Mouse (Mus musculus) lung, embryonic 15.5 days (tissue): ENCODE measurements around the gene Rpl39l. TPM values are rescaled to one million over a fixed set of nuclear protein-coding genes. Genes with fewer than 3 reads are reported as not detected.
"Not testable (repeated sequence)": the region's sequence is repeated elsewhere in the genome, so short reads cannot be mapped to it uniquely, and the experiment has no call there.

Experiments used
- ATAC-seq: fragments of 200-750 bp; cut with Nextera tagmentation; 2 replicates; pipeline ENCODE4 v1.8.0; 2017; ENCODE audit warnings: moderate number of reproducible peaks, borderline replicate concordance; ENCODE audit not compliant: low FRiP score, low TSS enrichment; ENCODE audit errors: extremely low read depth
- H3K27ac ChIP-seq: fragments of 300-500 bp; sonication (generic); 2 replicates; pipeline ENCODE4 v1.5.1; 2015; ENCODE audit warnings: moderate library complexity, mild to moderate bottlenecking, inconsistent platforms
- H3K27me3 ChIP-seq: fragments of 300-500 bp; sonication (generic); 2 replicates; pipeline ENCODE4 v1.6.1; 2015; ENCODE audit warnings: inconsistent platforms
- H3K36me3 ChIP-seq: fragments of 300-500 bp; sonication (generic); 2 replicates; pipeline ENCODE4 v1.6.1; 2015; ENCODE audit warnings: inconsistent platforms
- H3K4me1 ChIP-seq: fragments of 300-500 bp; sonication (generic); 2 replicates; pipeline ENCODE4 v1.6.1; 2015; ENCODE audit warnings: inconsistent platforms
- H3K4me2 ChIP-seq: fragments of 300-500 bp; sonication (generic); 2 replicates; pipeline ENCODE4 v1.6.1; 2015; ENCODE audit warnings: inconsistent platforms, mild to moderate bottlenecking, moderate library complexity
- H3K4me3 ChIP-seq: fragments of 300-500 bp; sonication (generic); 2 replicates; pipeline ENCODE4 v1.5.1; 2015; ENCODE audit warnings: mild to moderate bottlenecking, inconsistent platforms
- H3K9ac ChIP-seq: fragments of 300-500 bp; sonication (generic); 2 replicates; pipeline ENCODE4 v1.6.1; 2015; ENCODE audit warnings: inconsistent platforms
- H3K9me3 ChIP-seq: fragments of 300-500 bp; sonication (generic); 2 replicates; pipeline ENCODE4 v1.6.1; 2016; ENCODE audit warnings: inconsistent platforms
- WGBS: fragments of 180-500 bp; shearing (Covaris S2); methylation state at CpG from one replicate; pipeline ENCODE4 v1.1.7; 2015; 5-methylcytosine and 5-hydroxymethylcytosine counted together
- polyA plus RNA-seq: library from polyadenylated mRNA; unstranded; fragments of >200 nt; fragmentation: Nextera tagmentation; extraction: Ambion mirVana; gene quantifications from 2 replicates; pipeline ENCODE4 v1.2.1, GENCODE M21; 2015

The Rpl39l gene
- polyA plus RNA-seq: 0.25 TPM in 1 of 2 replicates, not detected in the other

DNA sequence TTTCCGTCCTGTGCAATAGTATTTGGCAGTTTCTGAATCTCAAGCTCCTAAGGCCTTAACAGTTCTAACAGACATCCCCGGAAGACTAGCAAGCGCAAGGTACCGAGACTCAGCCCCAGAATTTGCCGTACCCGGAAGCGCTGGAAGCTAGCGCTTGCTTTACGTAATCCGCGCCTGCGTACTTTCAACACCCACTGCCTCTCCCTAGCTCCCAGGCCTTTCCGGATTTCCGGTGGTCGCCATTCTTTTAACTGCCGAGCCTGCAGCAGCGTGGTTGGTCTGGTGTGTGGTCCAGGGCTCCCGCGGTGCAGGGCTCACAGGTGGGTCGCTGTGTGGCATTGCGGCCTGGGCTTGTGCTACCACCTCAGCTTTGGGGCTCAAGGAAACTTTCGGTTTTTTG lies at the start of gene Rpl39l:
TSS of gene Rpl39l (plus strand) at position 222 of the 400 bp plus-strand sequence.
- H3K27me3 ChIP-seq: no peaks in the 10 kb centered on the region
- H3K27ac ChIP-seq: no peak within 1 kb of the TSS
- H3K9me3 ChIP-seq: no peaks in the 10 kb centered on the region
- 86% methylated on average over 22 of the region's 22 CpGs for WGBS
- no peak within 1 kb of the TSS for H3K4me3 ChIP-seq
- no peak within 1 kb of the TSS for H3K4me2 ChIP-seq
- no peak within 1 kb of the TSS for H3K9ac ChIP-seq
- H3K36me3 ChIP-seq: no peaks in the 10 kb centered on the region
- ATAC-seq: no peak
- no peaks in the 10 kb centered on the region for H3K4me1 ChIP-seq

DNA sequence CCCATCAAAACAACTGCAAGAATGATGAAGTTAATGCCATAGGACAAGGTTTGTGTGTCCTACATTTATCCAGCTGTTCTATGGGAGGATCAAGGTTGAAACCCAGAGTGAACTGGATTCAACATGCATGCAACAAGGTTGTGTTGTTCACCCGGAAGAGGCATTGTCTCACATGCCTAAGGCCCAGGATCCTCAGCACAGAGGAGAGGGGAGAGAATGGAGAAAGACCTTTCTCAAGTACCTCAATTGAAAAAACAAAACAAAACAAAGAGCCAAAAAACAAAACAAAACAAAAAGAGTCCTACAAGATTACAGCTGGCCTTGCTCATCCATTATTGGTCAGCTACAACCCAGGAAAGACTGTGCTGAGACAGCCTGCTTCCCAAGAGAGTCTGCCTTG lies 42.4 kb upstream of the Rpl39l start:
- Histone ChIP-seq H3K27ac (no peak overlapping the region), H3K4me2 (no peak overlapping the region), H3K27me3 (no peaks in the 10 kb centered on the region), H3K4me1 (no peaks in the 10 kb centered on the region), H3K36me3 (no peaks in the 10 kb centered on the region), H3K9me3 (no peaks in the 10 kb centered on the region), H3K9ac (no peak overlapping the region), H3K4me3 (no peak overlapping the region)
- WGBS: 72% methylated on average over 1 of the region's 1 CpGs
- no peak for ATAC-seq

DNA sequence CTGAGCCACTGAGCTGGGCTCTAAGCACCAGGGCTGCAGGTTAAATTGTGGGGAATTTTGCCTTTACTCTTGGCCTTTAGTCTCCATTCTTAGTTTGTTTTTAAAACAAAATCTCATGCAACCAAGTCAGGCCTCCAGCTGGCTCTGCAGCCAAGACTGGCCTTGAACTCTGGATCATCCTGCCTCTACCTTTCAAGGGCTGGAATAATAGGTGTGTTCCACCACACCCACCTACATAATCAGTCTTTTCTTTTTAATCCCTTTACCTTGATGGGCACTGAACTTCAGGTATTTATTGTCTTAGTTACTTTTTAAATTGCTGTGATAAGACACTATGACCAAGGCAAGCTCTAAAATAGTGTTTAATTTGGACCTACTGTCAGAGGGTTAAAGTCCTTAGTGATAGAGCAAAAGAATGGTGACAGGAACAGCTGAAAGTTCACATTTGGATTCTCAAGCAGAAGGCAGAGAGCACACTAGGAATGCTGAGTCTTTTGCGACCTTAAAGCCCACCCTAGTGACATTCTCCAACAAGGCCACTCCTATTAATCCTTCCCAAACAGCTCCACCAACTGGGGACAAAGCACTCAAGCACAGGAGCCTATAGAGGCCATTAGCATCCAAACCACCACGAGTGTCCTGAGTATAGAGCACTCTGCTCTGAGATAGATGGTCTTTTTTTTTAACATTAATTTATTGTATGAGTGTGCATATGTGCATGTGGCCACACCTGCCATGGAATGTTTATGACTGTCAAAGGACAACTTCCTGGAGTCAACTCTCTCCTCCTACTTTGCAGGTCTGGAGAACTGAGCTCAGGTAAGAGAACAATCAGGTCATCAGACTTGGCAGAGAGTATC lies 40.7 kb upstream of the Rpl39l start:
- H3K4me2 ChIP-seq: no peak overlapping the region
- no peaks in the 10 kb centered on the region for H3K27me3 ChIP-seq
- no peak overlapping the region for H3K9ac ChIP-seq
- no peak overlapping the region for H3K4me3 ChIP-seq
- no peak for ATAC-seq
- H3K27ac ChIP-seq: no peak overlapping the region
- H3K4me1 ChIP-seq: no peaks in the 10 kb centered on the region
- H3K36me3 ChIP-seq: no peaks in the 10 kb centered on the region
- no peaks in the 10 kb centered on the region for H3K9me3 ChIP-seq
- 78% methylated on average over 2 of the region's 2 CpGs for WGBS

DNA sequence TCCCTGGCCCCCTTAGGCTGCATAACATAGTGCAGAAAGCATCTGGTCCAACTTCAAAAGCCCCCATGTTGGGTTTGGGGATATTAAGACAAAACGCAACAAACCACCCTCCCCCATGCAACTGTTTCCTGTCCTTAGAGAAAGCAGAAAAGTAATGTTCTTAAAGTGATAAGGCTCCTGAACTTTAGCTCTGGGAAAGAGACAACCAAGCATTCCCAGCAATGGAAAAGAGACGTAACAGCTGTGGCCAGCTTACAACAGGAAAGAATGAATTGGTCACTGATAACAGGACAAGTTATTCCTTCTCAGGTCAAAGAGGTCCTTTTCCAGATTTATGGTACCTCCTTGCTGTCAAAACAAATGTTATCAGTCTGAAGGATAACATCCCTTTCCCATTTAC lies 26.9 kb upstream of the Rpl39l start:
- no peaks in the 10 kb centered on the region for H3K27me3 ChIP-seq
- H3K9ac ChIP-seq: no peak overlapping the region
- H3K36me3 ChIP-seq: no peaks in the 10 kb centered on the region
- no peak overlapping the region for H3K27ac ChIP-seq
- H3K4me3 ChIP-seq: no peak overlapping the region
- no peak for ATAC-seq
- no peaks in the 10 kb centered on the region for H3K4me1 ChIP-seq
- H3K4me2 ChIP-seq: no peak overlapping the region
- 41% methylated on average over 2 of the region's 2 CpGs for WGBS
- no peaks in the 10 kb centered on the region for H3K9me3 ChIP-seq

DNA sequence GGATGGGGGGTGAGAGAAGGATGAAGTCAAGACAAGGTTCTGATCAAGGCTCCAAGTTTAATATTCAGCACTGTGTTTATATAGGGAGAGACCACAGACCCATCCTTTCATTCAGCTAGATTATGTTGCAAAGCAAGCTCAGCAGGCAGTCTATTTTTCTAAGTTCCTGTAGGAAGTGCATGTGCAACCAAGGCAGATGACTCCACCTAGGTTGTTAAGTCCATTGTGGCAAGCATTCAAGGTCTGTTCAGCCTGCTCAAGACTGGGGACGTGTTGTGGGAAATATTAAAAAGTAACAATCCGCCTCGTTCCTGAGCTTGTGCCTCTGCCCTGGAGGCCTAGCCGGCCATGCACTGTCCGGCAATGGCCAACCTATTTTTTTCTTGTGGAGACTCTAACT lies 22.6 kb upstream of the Rpl39l start:
- Histone ChIP-seq H3K27ac (no peak overlapping the region), H3K27me3 (no peaks in the 10 kb centered on the region), H3K9me3 (no peaks in the 10 kb centered on the region), H3K9ac (no peak overlapping the region), H3K4me3 (no peak overlapping the region), H3K4me2 (no peak overlapping the region), H3K36me3 (no peaks in the 10 kb centered on the region), H3K4me1 (no peaks in the 10 kb centered on the region)
- 86% methylated on average over 5 of the region's 5 CpGs for WGBS
- no peak for ATAC-seq

DNA sequence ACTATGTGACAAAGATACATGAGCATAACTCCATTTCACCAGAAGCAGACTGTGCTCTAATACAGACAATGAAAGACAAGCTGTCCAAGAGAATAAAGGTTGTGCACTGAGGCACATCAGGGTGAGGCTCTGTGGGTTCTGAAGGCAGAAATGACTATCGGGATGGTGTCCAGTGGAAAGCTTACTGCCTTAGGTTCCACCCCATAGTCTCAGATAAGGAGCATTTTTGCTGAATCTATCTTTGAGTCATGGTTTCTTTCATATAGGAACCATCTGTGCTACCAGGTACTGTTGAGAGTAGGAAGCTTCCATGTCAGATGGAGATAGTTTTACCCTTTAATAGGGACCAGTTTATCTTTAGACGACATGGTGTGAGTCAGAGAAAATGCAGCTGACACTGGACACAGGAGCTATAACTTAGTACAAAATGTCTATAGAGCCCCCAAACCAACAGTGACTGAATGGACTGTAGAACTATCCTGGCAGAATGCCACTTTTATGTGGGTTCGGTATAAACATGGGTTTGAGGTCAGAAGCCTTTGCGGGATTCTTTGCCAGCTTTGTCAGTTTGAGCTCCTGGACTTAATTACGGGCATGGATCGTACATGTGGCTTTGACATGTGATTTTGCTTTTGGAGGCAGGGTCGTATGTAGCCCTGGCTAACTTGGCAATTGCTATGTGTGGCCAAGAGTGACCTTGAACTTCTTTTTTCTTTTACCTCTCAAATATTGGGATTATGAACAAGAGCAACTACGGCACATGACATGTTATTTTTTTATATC lies 712 bp upstream of the Rpl39l start:
- H3K4me3 ChIP-seq: no peak overlapping the region
- no peaks in the 10 kb centered on the region for H3K9me3 ChIP-seq
- H3K36me3 ChIP-seq: no peaks in the 10 kb centered on the region
- no peak overlapping the region for H3K4me2 ChIP-seq
- 65% methylated on average over 8 of the region's 8 CpGs for WGBS
- H3K4me1 ChIP-seq: no peaks in the 10 kb centered on the region
- H3K9ac ChIP-seq: no peak overlapping the region
- H3K27me3 ChIP-seq: no peaks in the 10 kb centered on the region
- H3K27ac ChIP-seq: no peak overlapping the region
- ATAC-seq: no peak

DNA sequence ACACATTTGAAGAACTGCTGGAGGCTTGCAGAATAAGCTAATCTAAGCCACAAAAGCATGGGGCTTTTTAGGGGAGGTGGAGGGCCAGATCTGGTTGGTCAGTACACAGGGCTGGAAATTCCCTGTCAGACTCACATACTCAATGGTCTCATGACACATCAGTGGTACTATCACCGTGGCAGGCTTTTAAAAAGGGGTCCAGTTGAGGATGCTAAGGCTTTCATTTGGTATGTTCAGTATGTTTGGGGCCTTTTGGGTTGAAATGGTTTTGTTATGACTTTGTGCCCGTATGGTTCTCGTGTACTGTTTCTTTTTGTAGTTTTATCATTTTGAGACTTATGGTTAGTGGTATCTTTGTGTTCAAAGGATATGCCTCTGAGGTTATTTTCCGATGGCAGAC lies 1.2 kb downstream of the Rpl39l start:
- H3K27me3 ChIP-seq: no peaks in the 10 kb centered on the region
- H3K9ac ChIP-seq: no peak overlapping the region
- no peak for ATAC-seq
- no peaks in the 10 kb centered on the region for H3K4me1 ChIP-seq
- H3K4me2 ChIP-seq: no peak overlapping the region
- 79% methylated on average over 4 of the region's 4 CpGs for WGBS
- H3K9me3 ChIP-seq: no peaks in the 10 kb centered on the region
- no peak overlapping the region for H3K27ac ChIP-seq
- no peak overlapping the region for H3K4me3 ChIP-seq
- H3K36me3 ChIP-seq: no peaks in the 10 kb centered on the region

DNA sequence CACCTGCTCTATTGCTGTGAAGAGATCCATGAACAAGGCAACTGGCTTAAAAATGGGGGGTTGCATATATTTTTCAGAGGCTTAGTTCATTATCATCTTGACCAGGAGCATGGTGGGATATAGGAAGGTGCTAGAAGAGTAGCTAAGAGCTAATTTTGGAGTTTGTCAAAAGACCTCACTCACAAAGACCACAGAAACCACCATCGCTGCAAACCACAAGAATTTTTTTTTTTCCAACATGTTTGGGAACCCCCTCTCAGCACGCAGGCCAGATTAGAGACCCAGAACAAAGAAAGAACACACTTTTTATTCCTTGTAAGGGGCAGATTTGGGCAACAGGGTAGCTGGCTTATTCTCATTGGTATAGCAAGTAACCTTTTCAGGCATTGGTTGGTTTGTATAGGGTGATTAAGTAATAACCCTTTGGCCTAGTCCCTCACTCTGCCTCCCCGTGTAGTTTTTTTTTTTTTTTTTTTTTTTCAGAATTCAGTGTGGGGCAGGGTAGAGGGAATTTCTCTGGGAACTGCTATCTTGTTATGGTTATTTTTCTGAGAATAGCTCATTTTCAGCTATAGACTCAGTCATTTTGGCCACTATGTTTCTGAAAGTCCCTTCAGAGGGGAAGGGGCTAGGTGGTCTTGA lies 2.3 kb downstream of the Rpl39l start:
- Histone ChIP-seq H3K4me2 (no peak overlapping the region), H3K4me3 (no peak overlapping the region), H3K36me3 (no peaks in the 10 kb centered on the region), H3K9ac (no peak overlapping the region), H3K27ac (no peak overlapping the region), H3K4me1 (no peaks in the 10 kb centered on the region), H3K9me3 (peaks cover 3% of the 10 kb centered on the region; the same call in 1 of the 2 replicates), H3K27me3 (no peaks in the 10 kb centered on the region)
- no peak for ATAC-seq
- WGBS: 87% methylated on average over 3 of the region's 3 CpGs

DNA sequence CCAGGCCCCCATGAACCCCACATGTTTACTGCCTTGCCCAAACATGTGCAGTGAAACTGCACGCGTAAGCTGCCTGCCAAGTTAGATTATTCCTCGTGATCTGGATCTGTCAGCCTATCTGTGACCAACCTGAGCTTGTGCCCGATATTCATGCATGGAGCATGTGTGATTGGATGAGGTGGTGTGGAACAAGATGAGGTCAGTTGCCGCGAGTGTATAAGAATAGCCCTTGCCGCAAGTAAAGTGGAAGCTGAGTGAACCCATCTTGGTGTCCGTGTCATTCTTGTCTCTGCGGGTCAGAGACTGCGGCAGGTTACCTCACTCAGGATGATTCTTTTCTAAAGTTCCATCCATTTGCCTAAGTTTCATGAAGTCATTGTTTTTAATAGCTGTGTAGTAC lies 17.4 kb downstream of the Rpl39l start:
- not testable (repeated sequence) for H3K27me3 ChIP-seq, H3K36me3 ChIP-seq, H3K4me2 ChIP-seq, H3K4me1 ChIP-seq, H3K4me3 ChIP-seq, ATAC-seq, H3K27ac ChIP-seq, H3K9ac ChIP-seq
- WGBS: 93% methylated on average over 10 of the region's 10 CpGs
- peaks cover 11% of the 10 kb centered on the region for H3K9me3 ChIP-seq

DNA sequence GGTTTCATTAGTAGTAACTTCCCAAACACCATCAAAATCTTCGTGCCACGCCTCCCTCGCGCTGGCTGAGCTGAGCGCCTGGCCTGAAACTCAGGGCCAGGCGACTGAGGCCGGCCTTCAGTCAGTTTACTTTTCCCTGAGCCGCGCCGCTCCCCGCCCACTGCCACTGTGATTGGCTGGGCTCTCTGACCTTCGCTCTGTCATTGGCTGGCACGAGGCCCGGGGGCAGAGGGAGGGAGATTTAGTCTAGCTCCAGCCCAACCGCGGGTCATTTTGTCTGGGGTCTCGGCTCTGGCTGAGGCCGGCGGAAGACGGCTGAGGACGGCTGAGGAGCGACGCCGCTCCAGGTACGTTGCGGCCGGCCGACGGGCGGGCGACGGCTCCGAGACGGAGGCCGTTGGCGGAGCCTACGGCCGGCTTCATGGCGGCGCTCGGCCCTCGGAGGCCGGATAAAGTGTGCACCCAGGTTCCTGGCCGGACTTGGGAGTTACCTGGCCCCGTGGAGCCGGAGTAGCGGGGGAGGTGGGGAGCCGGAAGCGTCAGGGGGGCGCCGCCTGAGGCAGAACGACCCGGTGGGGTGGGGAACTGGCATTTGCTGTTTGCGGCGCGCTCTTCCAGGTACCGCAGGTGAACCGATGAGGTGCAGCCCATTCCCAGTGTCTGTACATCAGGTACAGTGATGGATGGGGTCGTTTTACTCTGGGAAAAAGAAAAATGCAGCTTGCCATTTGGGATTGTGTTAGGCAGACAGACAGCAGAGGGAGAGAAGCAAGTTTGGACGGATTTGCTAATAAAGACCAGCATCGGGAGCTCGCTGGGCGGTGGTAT lies 22.9 kb downstream of the Rpl39l start, which contains the start of gene Atf7ip2:
TSS of gene Atf7ip2 (plus strand) at position 34 of the 828 bp plus-strand sequence.
- Histone ChIP-seq H3K4me1 (peaks cover 13% of the 10 kb centered on the region), H3K9me3 (no peaks in the 10 kb centered on the region), H3K9ac (peak within 1 kb of the TSS; percentile 60), H3K27ac (peak within 1 kb of the TSS; percentile 53; the same call in 1 of the 2 replicates), H3K27me3 (no peaks in the 10 kb centered on the region), H3K4me2 (peak within 1 kb of the TSS; percentile 99), H3K4me3 (peak within 1 kb of the TSS; percentile 63), H3K36me3 (no peaks in the 10 kb centered on the region)
- ATAC-seq: peak; percentile 99
- under 1% methylated on average over 63 of the region's 63 CpGs for WGBS

DNA sequence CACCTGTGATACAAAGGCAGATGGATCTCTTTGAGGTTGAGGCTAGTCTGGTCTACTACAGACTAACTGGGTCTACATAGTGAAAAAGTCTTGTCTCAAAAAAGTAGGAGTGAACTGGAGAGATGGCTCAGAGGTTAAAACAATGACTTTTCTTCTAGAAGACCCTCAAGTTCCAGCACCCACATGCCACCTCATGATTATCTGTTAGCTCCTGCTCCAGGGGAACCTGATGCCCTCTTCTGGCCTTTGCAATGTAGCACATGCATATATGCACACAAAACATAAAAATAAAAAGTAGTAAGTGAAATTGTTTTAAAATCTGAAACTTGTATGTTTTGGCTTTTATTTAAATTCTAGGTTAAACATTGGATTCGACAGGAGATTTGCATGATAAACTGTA lies 38.8 kb downstream of the Rpl39l start:
- H3K36me3 ChIP-seq: no peaks in the 10 kb centered on the region
- ATAC-seq: no peak
- no peaks in the 10 kb centered on the region for H3K4me1 ChIP-seq
- no peak overlapping the region for H3K4me3 ChIP-seq
- H3K27ac ChIP-seq: no peak overlapping the region
- H3K9me3 ChIP-seq: no peaks in the 10 kb centered on the region
- no peaks in the 10 kb centered on the region for H3K27me3 ChIP-seq
- no peak overlapping the region for H3K9ac ChIP-seq
- no peak overlapping the region for H3K4me2 ChIP-seq
- 91% methylated on average over 1 of the region's 1 CpGs for WGBS
